Mouse (Mus musculus): ENCODE measurements around the gene Gcc1.

Gcc1 gene

GRCm38 (mm10) chr6:28422651-28423290 lies 5.4 kb downstream of the Gcc1 start:
- no peak for DNase-seq (ENCODE audit: low spot score in 2 of 2)

- peak; percentile 93 to 94 for DNase-seq (ENCODE audit: low spot score in 2 of 2)
Measured at GRCm38 (mm10) chr6:28421469-28422000, 6.7 kb downstream of the Gcc1 start.

GRCm38 (mm10) chr6:28420865-28421264 lies 7.3 kb downstream of the Gcc1 start:
- no peak for DNase-seq (ENCODE audit: low spot score in 2 of 2)

DNA sequence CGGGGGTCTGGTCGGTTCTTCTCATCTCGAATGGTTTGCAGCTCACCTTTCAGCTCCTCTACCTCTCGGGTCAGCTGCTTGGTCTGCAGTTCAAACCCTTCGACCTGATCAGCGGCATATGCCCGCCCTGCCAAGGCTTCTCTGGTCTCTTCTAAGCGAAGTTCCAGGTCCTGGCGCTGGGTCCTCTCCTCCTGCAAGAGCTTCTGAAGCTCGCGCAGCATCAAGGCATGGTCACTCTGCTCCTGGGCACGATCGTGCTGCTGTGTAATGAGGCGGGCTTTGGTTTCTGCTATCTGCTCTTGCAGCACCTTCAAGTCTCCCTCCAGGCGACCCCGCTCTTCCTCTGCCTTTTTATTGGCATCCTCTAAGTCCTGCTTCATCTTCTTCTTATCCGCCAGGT lies 7.8 kb downstream of the Gcc1 start:
- DNase-seq (ENCODE audit: low spot score in 2 of 2), result no peak

- DNase-seq (ENCODE audit: low spot score in 2 of 2), result no peak
Measured at GRCm38 (mm10) chr6:28419673-28420072, 8.5 kb downstream of the Gcc1 start.

GRCm38 (mm10) chr6:28418449-28418848 lies 9.7 kb downstream of the Gcc1 start:
- no peak for DNase-seq (ENCODE audit: low spot score in 2 of 2)

GRCm38 (mm10) chr6:28416981-28417380 lies 11.2 kb downstream of the Gcc1 start:
- no peak for DNase-seq (ENCODE audit: low spot score in 2 of 2)

- DNase-seq (ENCODE audit: low spot score in 2 of 2), result no peak
Measured at GRCm38 (mm10) chr6:28411236-28411635, 17.0 kb downstream of the Gcc1 start.

DNA sequence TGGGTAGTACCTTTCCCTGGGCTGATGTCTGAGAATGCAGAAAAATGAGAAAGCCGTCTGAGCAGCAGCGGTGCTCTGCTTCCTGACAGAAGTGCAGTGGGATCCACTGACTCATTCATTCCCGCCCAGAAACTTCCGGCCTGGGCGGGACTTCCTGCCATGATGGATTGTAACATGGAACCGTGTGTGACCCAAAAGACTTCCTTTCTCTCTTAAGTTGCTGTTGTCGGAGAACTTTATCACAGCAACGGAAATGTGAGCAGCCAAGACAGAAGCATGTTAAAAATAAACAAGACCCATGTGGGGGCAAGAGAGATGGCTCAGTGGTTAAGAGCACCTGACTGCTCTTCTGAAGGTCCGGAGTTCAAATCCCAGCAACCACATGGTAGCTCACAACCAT lies 18.1 kb downstream of the Gcc1 start:
- no peak for DNase-seq (ENCODE audit: low spot score in 2 of 2)

DNA sequence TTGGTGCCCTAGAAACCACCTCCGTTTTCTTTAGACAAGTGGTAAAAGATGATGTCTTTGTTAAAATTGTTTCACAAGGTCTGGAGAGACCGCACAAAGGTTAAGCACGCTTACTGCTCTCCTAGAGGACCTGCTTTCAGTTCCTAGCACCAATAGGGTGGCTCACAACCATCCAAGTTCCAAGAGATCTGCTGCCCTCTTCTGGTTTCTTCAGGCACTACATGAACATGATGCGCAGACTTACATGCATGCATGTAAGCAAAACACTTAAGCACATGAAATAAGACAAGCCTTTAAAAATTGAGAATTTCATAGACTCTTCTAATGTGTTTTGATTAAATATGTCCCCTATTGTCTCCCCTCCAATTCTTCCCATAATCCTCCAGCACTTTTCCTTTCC lies 28.4 kb downstream of the Gcc1 start:
- DNase-seq (ENCODE audit: low spot score in 2 of 2), result no peak

GRCm38 (mm10) chr6:28398726-28399125 lies 29.5 kb downstream of the Gcc1 start:
- no peak for DNase-seq (ENCODE audit: low spot score in 2 of 2)

GRCm38 (mm10) chr6:28397681-28398203 lies 30.4 kb downstream of the Gcc1 start, which contains the start of gene Zfp800:
TSS of gene Zfp800 (minus strand) at chr6:28398005.
- no peak for DNase-seq (ENCODE audit: low spot score in 2 of 2)

DNA sequence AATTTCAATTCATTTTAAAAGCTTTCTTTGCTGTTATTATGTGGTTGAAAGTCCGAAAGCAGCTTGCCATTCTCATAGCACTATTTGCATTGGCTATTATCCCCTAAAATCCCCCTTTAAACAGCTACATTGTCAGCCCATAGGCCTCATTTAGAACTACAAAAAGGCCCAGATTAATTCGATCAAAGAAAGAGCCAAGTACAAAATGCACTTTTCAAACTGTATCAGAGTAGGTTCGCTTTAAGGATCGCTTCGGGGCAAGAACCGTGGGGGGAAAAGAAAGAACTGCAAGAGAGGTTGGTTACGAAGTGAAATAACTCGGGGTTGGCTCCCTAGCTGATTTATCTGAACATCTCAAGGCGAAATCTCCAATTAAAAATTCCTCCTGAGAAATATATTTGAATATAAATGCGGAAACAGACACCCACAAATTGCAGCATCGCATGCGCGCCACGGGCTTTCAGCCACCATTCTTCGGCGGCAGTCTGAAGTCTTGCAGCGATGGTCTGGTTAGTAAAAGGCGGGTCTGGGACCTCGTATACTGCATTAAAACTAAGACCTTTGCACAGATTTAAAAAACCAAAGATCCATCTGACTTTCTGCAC lies 31.2 kb downstream of the Gcc1 start:
- DNase-seq (ENCODE audit: low spot score in 2 of 2), result no peak

DNA sequence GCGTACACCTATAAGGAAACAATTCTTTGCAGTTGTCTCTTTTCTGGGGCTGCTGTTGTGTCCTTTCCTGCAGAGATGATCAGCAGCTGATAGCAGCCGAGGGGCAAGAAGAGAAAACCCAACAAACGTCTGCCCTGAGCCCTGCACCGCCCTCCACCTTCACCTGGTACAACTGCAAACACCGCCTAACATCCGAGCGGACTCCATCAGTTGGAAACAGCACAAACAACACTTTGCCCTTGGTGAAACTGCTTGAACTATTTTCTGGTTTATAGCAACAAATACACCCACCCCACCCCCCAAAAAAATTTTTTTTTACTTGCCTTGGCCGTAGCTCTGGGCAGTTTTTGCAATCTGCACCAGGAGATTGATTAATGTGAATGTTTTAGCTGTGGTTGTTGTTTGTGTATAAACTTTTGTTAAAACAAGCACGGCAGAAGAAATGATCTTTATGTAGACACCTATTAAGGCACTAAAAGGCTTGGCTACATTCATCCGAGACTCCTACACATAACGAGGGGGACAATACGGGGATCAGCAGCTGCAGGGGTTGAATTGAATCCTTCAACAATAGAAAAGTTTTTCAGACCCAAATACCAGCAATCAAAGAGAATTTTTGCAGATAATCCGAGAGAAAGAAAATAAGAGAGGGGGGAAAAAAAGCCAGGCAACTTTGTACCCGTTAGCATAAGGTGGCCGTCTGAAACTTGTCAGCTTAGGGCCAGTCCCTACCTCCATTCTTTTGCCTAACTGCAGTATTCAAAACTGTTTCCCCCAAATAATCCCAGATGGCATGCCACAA lies 31.9 kb downstream of the Gcc1 start:
- no peak for DNase-seq (ENCODE audit: low spot score in 2 of 2)

GRCm38 (mm10) chr6:28389038-28389437 lies 39.2 kb downstream of the Gcc1 start:
- no peak for DNase-seq (ENCODE audit: low spot score in 2 of 2)

DNA sequence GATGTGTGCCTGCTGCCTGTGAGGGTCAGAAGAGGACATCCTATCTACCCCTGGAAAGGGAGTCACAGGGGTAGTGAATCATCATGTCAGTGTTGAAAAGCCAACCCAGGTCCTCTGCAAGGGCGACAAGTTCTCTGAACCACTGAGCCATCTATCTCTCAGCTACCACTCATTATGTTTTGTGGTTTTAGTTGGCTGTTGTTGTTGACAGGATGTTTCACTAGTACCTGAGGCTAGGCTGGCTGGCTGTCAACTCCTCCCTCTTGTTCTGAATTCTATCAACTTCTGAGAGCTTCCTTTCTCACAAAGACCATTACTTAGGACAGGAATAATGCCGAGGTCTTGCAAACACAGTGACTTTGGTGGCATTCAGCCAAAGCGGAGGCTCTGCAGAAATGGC lies 43.0 kb downstream of the Gcc1 start:
- no peak for DNase-seq (ENCODE audit: low spot score in 2 of 2)

- no peak for DNase-seq (ENCODE audit: low spot score in 2 of 2)
Measured at GRCm38 (mm10) chr6:28381983-28382382, 46.2 kb downstream of the Gcc1 start.

- no peak for DNase-seq (ENCODE audit: low spot score in 2 of 2)
Measured at GRCm38 (mm10) chr6:28369966-28370683, 58.1 kb downstream of the Gcc1 start.

DNA sequence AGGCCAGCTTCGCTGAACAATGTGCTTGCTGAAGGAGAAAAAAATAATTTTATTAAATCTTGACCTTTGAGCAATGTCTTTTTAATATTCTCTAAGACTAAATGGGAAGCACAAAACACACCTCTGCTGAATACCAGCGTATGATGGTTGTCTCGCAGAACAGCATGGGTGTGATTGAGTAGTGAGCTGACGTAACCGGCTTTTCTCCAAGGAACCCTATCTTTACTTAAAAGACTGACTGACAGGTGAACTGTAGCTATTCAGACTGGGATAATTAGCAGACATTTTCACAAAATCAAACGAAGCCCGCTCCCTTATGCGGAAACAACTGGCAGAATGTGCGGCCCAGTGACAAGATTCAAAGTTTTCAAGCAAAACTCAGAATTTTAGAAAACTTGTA lies 60.6 kb downstream of the Gcc1 start:
- no peak for DNase-seq (ENCODE audit: low spot score in 2 of 2)

Measured in spleen, postnatal 14 days (tissue).